Mouse (Mus musculus): Measurements from ENCODE around the gene Lamc3.

Gene Lamc3

DNA sequence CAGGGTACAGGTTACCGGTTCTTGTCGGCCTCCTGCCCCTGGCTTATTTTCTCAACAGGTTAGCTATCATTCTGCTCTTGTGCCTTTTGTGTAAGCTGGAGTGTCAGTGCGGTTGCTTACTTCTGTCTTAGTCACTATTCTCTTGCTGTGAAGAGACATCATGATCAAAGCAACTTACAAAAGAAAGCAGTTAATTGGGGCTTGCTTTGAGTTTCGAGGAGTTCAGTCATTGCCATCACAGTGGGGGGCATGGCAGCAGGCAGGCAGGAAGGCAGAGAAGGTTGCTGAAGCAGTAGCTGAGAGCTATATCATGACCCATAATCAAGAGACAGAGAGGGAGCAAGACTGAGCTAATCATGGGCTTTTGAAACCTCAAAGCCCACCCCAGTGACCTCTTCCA lies 47.5 kb downstream of the Lamc3 start:
- no peak for DNase-seq (ENCODE audit: low spot score in 2 of 2)

DNA sequence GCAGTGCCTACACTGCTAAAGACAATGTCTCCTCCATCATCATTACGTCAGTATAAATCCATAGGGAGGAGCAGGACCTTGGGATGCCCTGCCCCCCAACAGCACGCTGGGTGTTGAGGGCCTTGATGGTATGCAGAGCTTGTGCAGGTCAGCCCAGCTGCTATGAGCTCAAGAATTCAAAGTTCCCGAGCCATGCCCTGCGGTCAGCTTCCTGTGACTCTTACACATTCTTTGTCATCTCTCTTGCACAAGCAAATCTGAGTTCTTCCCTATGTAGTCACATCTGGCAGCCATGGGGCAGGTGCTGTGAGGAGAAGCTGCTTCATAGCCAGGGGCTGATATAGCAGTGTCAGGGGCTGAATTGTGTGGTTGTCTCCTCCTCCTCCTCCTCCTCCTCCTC lies 48.0 kb downstream of the Lamc3 start:
- DNase-seq (ENCODE audit: low spot score in 2 of 2): no peak

DNA sequence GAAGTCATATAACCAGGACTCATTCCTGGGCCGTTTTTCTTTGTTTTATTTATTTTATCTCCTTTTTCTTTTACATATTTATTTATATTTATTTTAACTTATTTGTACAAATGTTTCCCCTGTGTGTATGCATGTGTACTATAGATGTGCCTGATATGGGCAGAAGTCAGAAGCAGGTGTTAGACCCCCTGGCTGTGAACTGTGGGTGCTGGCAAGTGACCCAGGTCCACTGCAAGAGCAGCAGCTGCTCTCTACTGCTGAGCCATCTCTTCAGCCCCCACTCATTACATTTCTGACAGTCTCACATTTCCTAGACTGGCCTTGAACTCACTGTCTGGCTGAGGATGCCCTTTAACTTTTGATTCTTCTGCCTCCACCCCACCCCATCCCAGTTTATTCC lies 51.2 kb downstream of the Lamc3 start:
- no peak for DNase-seq (ENCODE audit: low spot score in 2 of 2)

DNA sequence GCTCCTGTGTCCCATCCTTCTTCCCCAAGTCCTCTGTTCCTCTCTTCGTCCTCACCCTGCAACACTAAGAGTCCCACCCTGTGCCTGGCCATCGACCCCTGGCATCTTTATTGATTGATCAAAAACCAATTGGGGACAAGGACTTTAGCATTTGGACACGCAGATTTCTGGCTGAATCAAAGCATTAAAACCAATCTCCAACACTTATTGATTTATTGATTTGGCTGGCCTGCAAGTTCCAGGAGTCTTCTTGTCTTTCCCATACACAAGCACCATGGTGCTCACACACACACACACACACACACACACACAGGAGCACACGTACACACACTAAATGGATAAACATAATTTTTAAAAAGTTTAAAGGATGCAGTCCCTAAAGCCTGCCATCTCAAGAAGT lies 55.9 kb downstream of the Lamc3 start:
- DNase-seq (ENCODE audit: low spot score in 2 of 2): no peak

DNA sequence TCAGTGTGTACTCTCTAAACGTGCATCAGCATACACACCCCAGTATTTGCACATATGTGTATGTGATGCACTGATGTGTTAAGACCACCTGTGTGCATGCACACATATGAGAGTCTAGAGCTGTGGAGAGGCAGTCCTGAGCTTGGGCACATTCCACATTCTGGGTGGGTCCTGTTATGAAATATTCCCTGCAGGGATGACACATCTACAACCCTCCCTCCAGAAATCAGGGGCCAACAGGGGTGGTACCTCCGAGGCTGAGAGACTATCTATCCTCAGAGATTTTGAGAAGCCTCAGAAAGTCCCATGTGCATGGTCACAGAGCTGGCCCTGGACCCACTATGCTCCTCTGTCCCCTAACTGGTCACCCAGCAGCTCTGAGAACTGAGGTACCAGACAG lies 58.5 kb downstream of the Lamc3 start:
- no peak for DNase-seq (ENCODE audit: low spot score in 2 of 2)

DNA sequence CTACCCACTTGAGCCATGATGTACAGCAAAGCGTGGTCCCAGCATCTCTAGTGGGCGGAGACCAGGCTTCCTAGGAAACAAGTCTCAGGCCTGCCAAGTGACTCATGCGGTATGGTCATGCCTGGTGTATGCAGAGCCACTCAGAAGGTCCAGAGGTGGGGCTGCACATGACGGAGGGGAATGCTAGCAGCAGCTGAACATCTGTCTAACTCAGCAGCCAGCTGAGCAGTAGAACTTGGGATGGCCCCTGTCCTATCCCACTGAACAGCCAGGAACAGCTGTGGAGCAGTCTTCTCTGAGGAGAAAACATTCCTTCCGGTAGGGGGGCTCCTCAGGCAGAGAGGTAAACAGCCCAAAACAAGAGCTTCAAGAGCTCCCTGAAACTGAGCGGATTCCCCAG lies 61.3 kb downstream of the Lamc3 start:
- DNase-seq (ENCODE audit: low spot score in 2 of 2): no peak

DNA sequence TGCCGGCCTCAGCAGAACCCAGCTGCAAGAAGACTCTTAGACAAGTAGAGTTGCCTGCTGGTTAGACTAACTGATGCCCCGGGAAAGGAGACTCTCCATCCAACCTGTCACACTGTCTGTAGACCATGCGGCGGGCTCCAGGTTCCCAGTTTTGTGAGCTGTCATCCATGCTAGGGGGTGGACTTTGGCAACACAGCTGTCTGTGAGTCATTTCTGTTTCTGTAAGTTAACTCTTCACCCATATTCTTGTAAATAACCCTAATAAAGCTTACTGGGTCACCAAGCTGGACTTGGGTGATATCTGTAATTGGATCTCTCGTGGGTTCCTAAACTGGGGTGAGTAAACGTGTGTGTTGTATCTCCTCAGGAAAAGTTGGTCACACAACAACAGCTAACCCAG lies 61.7 kb downstream of the Lamc3 start:
- DNase-seq (ENCODE audit: low spot score in 2 of 2): no peak

DNA sequence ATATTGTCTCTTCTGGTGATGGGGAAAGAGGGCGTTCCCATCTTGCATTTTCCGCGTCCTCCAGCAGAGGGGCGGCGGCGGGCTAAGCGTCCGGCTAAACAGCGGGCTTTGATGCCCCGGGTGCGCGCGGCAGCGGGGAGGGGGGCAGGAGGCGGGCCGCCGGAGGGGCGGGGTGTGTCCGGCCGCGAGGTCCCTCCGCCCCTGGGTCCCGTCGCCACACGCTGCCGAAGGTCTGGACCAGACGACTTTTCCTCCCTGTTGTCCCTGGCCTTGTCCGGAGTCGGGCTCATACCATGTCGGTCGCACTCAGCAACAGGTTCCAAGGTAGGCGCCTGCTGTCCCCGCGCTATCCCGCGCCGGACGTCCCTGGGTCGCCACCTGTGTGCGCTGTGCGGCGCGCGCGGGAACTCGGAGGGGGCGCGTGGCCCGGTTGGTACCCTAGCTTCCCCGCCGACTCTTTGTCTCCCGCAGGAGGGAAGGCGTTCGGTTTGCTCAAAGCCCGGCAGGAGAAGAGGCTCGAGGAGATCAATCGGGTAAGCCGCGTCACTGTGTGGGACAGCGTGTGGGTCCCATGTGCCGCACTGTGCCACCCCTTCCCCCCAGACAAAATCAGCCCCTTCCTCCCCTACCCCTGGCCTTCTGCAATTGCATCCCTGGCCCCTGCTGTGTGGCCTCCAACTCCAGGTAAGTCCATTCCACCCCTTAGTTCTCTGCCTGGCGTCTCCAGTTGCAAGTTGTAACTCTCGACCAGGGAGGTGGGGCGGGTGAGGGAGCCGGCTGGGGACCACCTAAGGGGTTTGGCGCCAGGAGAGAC lies 63.2 kb downstream of the Lamc3 start, which contains the start of gene Aif1l:
Gene Aif1l (plus strand): TSS at position 82 of the 814 bp plus-strand sequence.
- DNase-seq (ENCODE audit: low spot score in 2 of 2): no peak

DNA sequence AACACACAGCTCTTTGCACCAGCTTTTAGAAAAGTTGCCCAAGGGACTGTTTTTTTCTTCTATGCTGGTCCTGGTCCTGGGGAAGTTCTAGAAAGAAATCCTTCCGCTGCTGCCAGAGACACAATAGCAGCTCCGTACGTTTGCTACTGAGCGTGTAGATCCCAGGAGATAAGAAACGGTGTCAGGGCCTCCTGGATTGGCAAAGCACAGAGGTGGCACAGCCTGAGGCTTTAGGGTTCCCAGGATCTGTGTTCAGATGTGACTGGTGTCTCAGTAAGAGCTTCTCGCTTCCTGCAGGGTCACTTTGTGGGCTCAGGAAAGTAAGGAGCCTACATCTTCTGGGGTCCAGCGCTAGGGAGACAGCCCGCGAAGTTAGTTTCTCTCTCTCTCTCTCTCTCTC lies 63.9 kb downstream of the Lamc3 start:
- DNase-seq (ENCODE audit: low spot score in 2 of 2): no peak

DNA sequence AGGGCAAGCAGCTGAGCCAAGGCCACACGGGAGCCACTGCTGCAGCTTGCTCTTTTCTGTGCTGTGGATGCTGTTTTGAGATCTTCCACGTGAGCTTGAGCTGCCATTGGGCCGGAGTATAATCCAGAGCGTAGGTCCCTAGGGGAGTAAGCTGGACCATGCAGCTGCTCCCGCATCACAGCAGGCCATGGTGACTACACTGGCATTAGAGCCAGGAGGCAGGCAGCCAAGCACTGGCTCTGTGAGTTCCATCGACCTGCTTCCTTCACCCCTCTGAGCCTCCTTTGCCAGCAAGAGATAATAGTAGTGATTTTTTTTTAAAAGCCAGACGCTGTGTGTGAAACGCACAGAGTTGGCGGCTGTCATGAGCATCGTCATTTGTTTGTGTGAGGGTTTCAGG lies 65.1 kb downstream of the Lamc3 start:
- DNase-seq (ENCODE audit: low spot score in 2 of 2): no peak

DNA sequence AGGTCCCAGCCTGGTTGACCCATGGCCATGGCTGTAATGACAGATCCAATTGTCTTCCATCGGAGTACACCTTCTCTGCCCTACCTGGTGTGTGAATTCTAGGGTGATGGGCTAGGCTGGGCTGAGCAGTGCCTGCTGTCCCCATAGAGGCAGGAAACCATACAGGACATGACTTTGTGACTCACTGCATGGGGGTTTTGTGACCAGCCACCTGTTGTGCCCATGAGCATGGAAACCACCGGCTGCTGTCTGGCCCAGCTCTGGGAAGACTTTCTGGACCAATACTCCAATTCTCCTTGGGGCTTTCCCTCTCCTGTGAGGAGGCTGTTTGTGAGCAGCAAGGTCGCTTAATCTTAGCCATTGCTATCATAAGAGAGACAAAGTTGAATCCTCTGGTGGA lies 65.6 kb downstream of the Lamc3 start:
- no peak for DNase-seq (ENCODE audit: low spot score in 2 of 2)

DNA sequence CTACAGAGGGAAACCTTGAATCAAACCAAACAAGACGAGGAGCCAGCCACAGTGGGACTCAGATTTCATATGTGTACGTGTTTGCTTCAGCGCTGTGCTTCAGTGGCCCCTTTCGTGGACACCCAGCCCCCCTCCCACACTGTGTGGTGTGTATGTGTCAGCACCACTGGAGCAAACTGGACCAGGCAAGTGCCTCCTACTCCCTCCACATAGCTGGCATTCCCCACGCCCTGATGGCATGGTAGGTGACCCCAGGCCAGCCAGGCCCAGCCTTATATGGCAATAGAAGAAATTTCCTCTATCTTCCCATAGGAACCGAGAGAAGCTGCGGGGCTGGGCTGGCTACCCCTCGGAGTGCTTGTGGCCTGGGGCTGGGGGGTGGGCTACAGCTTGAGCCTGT lies 66.6 kb downstream of the Lamc3 start:
- no peak for DNase-seq (ENCODE audit: low spot score in 2 of 2)

DNA sequence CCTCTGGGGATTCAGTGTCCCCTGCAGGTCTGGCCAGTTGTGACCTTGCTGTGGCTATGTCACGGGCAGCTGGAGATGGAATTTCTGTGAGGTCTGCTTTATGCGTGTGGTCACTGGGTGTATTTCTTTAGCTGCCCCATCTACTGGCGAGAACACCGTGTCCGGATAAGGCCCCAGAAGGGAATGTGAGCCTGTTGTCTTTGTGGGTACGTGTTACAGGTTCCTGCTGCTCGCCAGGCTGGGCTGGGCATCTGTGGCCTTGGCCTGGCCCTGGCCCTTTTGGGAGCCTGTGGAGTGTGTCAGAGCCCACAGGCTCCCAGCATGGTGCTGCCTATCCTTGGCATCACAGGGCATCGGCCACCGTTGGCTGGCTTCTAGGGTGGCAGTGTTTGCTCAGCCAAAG lies 67.7 kb downstream of the Lamc3 start:
- DNase-seq (ENCODE audit: low spot score in 2 of 2): no peak

DNA sequence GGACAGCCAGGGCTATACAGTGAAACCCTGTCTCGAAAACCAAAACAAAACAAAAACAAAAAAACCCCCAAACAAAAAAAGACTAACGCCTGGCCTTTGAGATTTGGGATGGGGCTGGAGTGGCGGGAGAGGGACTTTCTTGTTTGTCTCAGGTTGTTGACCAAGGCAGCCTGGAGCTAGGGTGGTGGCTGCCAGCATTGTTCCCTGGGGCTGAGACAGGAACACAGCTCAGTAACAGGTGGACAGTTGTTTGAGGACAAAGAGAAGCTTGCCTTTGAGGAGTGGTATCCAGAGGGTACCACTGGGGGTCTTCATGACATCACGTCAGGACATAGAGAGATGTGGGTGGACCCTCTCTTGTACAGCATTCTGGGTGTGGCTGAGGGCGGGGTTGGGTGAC lies 68.6 kb downstream of the Lamc3 start:
- no peak for DNase-seq (ENCODE audit: low spot score in 2 of 2)

DNA sequence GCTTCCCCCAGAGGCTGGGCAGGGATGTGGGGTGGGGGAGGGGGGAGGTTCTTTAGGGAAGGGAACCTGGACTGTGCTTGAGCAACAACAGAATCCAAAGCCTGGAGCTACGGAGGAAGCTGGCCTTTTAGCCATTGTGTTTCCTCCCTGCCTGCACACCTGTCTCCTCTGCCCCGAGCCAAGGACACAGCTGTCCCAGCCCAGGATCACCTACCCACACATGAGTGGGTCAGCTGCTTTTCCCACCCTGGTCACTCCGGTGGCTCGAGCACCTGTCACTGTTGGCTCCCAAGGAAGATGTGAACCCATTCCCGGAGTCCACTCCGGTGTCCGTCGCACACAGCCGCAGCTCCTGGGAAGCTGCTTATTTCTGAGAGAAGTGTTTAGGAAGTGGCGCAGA lies 70.1 kb downstream of the Lamc3 start:
- no peak for DNase-seq (ENCODE audit: low spot score in 2 of 2)

DNA sequence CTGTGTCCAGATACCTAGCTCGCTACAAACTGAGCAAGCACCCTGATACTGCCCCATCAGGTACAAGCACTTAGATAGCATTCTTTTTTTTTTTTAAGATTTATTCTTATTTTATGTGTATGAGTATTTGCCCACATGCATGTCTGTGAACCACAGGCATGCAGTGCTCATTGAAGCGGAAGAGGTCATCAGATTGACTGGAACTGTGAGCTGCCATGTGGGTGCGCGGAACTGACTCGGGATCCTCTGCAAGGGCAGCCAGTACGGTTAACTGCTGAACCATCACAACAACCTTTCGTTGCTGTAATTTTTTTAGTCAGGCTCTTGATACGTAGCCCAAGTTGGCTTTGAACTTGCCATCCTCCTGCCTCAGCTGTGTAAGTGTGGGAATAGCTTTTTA lies 73.9 kb downstream of the Lamc3 start:
- DNase-seq (ENCODE audit: low spot score in 2 of 2): no peak

DNA sequence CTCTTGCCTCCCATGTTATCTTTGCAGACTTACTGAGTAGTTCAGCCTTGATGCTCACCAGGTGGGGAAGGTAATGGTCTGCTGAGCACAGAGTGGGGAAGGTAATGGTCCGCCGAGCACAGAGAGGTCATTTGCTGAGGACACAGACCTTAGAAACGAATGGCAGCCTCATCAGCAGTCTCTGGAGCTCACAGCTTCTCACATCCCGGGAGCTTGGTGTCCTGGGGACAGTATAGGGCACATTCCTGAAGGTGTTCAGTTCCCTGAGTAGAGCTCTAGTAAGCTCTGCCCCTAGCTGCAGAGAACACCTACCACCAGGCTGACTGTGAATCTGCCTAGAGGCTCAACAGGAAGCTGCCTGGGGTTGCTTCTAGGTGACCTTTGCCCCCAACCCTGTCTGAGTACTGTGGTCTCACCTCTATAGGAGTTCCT lies 74.7 kb downstream of the Lamc3 start:
- no peak for DNase-seq (ENCODE audit: low spot score in 2 of 2)

DNA sequence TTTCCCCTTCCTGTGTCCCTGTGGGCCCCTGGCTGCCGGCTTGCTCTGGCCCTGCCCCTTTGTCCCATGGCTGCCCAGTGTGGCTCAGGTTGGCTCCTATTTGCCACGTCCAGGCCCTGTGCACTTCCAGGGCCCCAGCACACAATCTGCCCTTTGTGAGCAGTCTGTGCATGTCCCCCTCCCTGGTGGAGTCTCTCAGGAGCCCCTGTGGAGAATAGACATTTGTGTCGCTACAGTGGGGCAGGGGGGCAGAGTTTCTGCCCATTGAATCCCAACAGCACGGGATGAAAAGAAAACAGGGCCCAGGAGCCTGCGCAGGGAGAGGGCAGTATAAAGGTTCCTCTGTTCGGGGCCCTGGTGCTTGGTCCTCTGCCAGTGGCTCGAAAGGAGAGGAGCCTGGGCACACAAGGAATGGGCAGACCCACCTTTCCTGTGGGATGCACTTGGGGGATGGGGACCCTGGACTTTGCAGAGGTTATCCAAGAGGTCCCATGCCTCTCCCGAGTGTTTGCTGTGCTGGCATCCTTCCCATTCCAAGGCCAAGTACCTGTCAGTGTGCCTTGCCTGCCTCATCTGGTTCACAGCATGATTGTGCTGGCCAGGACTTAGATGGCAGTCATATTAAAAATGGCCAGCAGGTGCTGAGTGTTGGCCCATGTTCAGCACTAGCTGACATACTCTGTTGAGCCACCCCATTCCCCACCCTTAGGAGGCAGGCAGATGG lies 75.6 kb downstream of the Lamc3 start:
- peak; percentile 55 to 70 for DNase-seq (ENCODE audit: low spot score in 2 of 2)

DNA sequence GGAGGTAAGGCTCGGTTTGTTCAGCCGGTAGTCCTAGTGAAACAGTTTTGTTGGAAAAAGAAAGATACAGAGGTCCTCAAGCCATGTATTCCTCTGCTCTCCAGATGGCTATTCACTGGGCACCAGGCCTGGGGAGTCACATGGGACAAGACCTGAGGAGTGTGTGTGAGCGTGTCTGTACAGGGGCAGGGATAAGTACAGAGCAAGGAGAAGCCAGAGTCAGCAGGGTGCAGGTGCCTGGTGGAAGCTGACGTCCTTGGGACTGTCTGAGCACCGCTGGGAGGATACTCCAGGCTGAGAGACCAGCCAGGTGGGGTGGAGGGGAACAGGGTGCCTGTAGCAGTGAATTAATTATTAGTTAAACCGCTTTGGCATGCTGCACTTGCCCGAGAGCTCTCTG lies 76.4 kb downstream of the Lamc3 start:
- DNase-seq (ENCODE audit: low spot score in 2 of 2): no peak

DNA sequence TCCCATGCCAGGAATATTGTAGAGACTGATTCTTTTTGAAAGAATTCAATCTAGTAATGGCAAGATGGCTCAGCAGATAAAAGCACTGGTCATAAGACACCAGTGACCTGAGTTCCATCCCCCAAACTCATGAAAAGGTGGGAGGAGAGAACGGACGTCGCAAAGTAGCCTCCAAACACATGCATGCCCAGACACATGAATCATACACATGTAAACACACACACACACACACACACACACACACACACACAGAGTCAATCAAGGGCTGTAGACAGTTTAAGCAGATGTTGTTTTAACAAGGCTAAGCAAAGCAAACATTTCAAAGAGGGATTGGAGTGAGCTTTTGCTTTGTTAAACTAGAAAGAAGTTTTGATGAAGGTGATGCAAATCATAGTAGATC lies 77.1 kb downstream of the Lamc3 start:
- no peak for DNase-seq (ENCODE audit: low spot score in 2 of 2)

DNA sequence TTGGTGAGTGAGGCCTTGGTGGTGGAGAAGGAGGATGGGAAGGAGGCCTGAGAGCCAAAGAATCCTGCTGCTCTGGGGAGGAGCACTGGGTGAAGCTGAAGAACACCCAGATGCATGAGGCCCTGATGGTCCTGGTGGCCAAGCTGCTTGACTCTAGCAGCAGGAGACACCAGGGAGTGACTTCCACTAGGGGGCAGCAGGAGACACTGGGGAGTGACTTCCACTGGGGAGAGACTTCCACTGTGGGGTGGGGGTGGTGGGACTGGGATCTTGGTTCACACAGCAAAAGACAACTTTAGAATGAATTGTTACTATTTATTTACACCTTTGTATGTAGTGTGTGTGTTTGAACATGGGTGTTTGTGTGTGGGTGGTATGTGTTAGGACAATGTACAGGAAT lies 78.0 kb downstream of the Lamc3 start:
- no peak for DNase-seq (ENCODE audit: low spot score in 2 of 2)

DNA sequence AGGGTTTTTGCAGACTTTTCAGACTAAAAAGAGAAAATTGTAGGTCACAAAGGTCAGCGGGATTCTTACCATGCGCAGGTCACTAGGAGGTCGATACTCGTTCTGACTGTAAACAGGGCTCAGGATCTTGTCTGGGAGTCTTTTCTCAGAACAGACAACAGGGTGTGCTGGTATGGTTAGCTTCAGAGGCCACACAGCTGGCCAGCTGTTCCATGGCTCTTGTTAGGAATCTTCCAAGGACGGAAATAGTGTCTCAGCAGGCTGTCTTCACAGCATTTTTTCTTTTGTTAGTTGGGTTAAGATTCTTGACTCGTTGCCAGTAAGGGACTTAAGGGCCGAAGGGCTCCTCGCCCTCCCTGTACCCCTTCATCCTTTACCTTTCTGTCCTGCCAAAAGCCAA lies 79.7 kb downstream of the Lamc3 start:
- DNase-seq (ENCODE audit: low spot score in 2 of 2): no peak

DNA sequence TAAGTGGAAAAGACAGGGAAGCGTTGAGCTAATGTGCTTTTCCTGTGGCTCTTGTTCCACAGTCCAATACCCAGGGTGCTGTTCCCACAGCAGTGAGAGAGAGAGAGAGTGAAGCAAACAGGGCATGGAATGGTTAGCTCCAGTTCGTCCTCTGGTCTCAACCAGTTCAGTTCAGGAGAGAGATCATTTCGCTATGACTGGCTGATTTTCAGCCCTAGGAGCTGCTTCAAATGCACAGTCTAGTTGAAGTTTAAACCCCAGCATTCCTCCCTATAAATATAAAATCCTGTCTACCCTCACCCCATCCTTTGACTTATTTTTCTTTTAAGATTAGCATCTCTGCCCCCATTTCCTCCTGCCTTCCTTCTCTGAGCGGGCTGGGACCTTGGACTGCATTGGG lies 85.5 kb downstream of the Lamc3 start:
- DNase-seq (ENCODE audit: low spot score in 2 of 2): no peak
